Mouse (Mus musculus) MN1 (cell line): ENCODE measurements at regions not wholly inside any gene's neighbourhood (a gene's known extent, or its start where the extent isn't known, plus 50 kb on each side); places are given as distances from the start of the nearest gene placed in this dataset.

ENCODE experiments used
- DNase-seq: peaks from one replicate; pipeline ENCODE4 v3.0.0-alpha.2; 2016; ENCODE audit warnings: low spot score

- no peak for DNase-seq
These were observed 366.2 kb upstream of the Fam92a start for GRCm38 (mm10) chr4:12538043-12538442.

DNA sequence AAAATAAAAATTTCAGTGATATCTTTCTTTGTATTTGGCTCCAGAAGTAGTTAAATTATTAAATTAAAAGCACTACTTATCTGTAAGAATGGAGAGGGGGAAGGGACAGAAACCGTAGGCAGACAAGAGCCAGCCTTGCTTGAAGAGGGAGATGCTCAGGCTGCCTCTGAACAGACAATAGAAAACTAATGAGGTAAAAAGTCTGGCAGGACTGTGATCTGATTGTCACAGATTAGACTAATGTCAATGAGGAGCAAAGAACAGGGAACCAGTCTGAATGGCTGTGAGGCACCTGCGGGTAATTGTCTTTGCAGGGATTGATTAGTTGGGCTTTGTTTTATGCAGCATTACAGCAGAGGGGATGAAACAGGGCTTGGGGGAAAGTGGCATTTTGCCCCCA lies 362.3 kb upstream of the Fam92a start:
- DNase-seq: no peak

- DNase-seq: no peak
These were observed 361.1 kb upstream of the Fam92a start for GRCm38 (mm10) chr4:12532961-12533360.

DNA sequence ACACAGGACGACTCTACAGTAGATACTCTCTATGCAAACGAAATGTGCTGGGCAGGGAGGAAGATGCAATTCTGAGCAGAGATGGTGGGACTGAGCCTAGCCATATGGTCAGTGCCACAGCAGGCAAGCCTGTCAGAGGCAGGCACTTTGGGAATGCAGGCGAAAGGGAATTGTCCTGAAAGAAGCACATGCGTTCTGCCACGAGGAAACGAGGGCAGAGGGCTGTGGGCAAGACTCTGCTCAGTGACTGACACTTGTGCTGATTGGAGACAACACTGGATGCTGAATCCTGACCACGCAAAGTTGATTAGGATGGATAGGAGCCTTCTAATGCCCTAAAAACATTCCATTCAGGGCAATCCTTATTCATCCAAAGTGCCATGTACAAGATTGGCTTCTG lies 350.5 kb upstream of the Fam92a start:
- DNase-seq: no peak

- no peak for DNase-seq
These were observed 349.4 kb upstream of the Fam92a start for GRCm38 (mm10) chr4:12521246-12521645.

DNA sequence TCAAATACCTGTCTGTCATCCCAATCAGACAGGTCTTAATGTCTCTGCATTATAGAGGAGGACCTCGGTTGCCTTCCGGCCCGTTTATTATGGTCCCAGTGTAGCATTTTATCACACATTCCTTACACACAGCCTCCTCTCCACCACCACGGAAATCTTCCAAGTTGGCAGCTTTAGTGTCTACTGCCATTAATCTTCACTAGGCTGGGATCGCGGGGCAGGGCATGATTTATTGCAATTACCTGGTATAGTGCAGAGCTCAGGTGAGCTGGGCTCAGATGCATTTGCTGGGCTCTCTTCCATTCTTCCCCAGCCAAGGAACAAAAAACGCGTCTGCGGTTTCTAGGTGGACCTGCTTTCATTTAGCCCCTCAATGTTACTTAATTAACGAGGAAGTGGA lies 344.7 kb upstream of the Fam92a start:
- no peak for DNase-seq

GRCm38 (mm10) chr4:12511656-12512385 lies 340.0 kb upstream of the Fam92a start:
- peak; percentile 11 for DNase-seq

DNA sequence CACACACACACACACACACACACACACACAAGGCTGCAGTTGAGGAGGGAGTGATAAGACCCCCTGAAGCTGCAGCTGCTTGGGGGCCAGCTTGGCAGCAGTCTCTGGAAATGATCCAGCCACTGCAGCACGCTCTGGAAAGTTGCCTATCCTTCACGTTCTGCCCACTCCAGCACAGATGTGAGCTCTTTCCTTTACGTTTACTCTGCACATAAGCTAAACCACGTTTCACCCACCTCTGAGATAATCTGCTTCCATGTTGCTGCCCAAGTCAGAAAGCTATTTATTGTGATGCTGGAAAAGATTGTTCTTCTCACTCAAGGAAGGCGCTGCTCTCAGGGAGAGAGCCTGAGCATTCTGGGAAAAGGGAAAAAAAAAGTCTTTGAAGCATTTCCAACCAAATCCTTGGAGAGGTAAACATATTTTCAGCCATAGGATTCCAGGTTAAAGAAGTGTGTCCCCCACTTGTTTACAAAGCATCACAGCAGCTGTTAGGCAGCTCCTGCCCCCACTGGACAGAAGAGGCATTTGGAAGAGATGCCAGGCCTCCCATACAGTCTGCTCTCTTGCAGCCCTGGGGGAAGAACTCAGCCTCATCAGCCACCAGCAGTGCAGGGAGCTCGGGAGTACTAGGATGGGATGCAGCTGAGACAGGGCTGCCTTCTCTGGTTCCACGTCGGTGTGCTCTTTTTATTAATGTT lies 335.2 kb upstream of the Fam92a start:
- DNase-seq: no peak

DNA sequence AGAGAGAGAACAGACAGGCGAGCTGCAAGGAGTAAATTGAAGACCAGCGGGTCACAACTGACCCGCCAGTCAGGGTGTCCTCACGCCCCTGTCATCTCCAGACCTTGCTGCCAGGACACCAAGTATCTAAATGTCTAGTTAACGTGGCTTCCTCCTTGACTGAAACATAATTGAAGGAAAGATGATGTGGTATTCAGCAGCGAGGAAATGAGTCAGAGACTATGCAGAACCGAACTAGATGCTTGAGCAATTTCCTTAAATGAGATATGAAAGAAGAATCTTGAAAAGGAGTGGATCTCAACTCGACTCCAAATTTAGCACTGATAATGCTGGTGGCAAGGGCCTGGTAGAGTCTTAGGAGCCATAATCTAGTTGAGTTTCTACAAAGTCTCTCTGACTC lies 329.3 kb upstream of the Fam92a start:
- DNase-seq: no peak

DNA sequence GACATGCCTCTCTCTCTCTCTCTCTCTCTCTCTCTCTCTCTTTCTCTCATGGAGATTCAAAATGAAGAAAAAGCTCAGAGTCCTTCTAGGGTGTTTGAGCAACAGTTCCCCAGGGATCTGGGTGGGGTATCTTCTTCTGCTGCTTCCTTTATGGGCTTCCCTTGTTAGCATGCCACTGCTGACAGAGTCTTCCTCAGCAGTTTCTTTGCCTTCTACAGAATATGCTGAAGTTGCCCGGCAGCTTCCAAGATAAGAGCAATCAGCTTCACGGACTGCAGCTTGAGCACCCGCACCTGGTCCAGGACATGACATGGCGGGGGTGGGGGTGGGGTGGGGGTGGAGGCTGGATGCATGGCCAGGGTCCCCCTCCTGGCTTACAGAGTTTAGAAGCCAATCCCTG lies 326.6 kb upstream of the Fam92a start:
- no peak for DNase-seq

DNA sequence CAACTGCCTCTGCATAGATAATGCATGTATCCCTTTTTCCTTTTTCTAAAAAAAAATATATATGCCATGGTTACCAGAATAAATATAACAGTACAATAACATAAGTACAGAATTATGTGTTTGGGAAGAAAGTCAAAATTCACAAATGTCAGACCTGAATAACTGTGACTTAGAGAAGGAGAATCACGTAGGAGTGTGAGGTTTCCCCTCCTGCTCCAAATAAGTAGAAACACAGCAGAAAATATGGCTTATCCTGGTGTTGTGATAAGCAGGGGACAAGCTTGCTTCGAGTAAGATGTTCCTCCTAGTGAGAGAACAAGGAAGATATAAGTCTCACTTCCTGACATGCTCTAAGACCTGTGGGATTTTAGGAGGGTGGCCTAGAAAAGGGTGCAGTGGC lies 320.7 kb upstream of the Fam92a start:
- no peak for DNase-seq

DNA sequence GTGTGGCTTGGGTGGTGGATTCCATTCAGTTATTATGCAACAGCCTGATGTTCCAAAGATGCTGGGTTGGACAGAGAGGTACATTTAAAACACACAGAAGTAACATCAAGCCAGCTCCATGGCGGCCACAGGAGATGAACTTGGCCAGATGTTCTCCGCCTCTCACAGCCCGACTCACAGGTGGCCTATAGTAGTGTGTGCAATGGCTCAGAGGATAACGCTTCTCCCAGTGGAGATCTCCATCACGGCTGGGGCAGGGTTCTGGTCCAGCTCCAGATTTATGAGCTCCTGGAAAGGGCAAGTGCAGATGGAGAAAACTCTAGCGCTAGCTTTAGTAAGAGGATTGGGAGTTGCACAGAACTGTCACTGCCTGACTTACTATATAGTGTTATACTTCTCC lies 319.5 kb upstream of the Fam92a start:
- no peak for DNase-seq

DNA sequence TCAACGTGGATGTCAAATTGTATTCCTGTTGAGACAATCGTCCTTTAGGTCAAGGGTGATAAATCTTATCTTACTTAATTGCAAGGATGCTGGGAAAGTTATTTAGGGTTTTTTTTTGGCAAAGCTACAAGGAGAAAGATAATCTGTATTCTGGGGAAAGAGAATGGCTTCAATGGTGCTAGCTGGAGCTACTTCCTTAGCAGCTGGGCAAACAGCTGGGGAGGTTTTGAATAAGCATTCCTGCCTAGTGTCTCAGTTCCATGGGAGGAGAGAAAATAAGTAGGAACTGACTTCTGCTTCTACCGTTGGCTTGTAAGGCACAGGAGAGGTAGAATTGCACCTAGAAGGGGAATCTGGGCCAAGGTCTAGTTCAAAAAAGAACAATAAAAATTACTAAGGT lies 318.3 kb upstream of the Fam92a start:
- no peak for DNase-seq

DNA sequence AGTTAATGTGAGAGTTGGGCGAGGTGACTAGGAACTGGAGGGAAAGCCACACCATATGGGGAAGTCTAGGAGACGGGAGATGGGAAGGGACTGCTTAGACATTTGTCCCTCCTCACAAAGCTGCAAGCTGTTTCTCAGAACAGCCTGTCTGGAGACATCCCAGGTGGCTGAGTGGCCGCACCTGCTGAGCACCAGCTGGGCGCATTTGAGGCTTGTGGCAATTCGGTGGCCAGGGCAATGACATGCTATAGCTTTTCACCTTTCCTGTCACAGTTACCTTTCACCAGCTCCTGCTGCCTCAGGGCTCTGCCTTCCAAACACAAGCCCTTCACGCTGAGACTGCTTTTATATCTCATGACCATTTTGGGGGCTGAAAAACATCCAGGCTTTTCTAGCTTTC lies 317.5 kb upstream of the Fam92a start:
- no peak for DNase-seq

GRCm38 (mm10) chr4:12481481-12481880 lies 309.7 kb upstream of the Fam92a start:
- DNase-seq: no peak

DNA sequence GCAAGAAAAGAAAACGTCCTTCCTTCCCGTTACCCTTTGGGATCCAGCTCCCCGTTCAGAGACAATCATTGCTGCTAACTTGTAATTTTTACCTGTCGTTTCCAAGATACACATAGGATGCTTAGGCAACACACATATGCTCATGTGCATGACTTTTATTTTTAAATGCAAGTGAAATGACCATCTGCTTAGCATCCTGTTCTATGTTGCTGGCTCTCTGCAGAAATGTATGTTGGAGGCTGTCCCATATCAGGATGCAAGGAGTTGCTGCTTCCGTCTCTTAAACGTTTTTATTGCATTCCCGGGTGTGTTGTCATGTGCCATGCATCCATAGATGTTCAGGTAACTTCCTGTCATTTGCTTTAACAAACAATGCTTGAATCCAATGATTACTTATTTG lies 304.9 kb upstream of the Fam92a start:
- no peak for DNase-seq

DNA sequence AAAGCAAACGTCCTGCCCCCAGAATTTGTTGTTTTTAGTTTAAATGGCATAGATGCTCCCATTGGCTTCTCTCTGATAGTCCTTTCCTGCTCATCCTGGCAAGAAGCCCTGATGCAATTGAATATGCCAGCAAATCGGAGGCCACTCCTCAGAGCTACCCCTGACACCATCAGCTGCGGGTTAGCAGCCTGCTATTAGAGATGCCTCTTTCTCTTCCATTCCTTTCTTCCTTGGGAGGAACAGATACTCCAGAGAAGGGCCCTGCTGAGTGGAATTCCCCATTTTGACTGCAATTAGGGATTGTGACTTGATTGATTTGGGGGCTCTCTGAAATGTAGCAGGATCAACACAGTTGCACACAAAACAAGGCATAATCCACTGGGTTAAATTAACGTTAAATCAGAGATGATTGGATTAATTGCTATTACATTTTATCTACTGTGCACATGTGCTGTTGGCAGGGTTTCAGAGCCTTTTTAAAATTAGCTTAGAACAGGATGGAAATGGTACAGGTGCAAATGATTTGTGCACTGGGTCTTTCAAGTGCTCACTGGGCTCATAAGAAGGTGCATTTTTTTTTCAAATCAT lies 303.3 kb upstream of the Fam92a start:
- DNase-seq: no peak

GRCm38 (mm10) chr4:12474421-12474820 lies 302.6 kb upstream of the Fam92a start:
- DNase-seq: no peak

GRCm38 (mm10) chr4:12461701-12462100 lies 289.9 kb upstream of the Fam92a start:
- no peak for DNase-seq

DNA sequence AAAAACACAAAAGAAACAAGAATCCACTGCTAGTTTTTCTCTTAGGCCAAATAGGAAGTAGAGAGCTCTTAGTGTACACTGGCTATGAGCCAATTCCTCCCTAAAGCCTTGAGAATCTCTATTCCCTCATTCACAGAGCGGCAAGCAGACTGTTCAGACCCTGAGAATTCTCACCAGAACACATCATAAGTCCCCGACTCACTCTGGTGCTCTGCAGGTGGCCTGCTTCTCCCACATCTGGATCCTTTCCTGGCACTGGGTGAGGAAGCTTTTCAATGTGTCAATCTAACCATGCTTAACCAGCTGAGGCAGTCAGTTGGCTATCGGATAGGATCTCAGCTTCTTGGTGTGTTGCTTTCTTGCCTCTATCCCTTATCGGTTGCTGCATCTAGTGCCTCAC lies 289.4 kb upstream of the Fam92a start:
- no peak for DNase-seq

GRCm38 (mm10) chr4:12457978-12458597 lies 286.3 kb upstream of the Fam92a start:
- DNase-seq: no peak

DNA sequence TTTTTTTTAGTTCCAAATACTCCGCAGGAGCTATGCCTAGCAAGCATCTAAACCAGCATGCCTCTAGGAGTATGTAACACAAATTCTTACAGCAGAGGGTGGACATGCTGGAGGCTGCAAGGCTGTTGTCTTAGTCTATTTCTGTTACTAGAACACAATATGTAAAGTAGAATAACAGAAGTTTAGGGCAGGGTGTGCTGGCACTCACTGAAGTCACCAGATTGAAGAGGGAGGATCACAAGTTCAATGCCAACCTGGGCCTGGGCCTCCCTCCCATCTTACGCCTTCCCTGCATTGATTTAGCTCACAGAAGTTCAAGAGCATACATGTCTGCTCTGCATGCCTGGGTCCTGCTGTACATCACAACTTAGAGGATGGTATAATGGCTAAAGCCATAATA lies 280.3 kb upstream of the Fam92a start:
- no peak for DNase-seq

DNA sequence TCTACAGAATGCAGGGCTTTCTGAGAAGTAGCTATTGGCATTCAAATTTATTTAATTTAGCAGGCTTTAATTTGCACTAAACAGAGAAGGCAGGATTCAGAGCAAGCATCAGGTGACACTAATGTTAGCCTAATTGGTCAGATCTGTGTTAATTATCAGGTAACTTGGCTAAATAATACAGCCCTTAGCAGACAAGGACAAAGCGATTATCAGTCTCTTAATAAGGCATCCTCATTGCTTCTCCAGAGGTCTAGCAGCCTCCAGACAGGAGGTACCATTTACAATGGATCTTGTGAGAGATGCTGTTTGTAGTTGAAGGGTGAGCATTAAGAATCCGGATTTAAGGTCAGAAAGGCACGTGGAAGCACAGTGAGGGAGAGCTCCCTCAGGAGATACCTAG lies 253.7 kb upstream of the Fam92a start:
- DNase-seq: no peak
